Mouse (Mus musculus): ENCODE results near the gene Ints3.

Gene Ints3

DNA sequence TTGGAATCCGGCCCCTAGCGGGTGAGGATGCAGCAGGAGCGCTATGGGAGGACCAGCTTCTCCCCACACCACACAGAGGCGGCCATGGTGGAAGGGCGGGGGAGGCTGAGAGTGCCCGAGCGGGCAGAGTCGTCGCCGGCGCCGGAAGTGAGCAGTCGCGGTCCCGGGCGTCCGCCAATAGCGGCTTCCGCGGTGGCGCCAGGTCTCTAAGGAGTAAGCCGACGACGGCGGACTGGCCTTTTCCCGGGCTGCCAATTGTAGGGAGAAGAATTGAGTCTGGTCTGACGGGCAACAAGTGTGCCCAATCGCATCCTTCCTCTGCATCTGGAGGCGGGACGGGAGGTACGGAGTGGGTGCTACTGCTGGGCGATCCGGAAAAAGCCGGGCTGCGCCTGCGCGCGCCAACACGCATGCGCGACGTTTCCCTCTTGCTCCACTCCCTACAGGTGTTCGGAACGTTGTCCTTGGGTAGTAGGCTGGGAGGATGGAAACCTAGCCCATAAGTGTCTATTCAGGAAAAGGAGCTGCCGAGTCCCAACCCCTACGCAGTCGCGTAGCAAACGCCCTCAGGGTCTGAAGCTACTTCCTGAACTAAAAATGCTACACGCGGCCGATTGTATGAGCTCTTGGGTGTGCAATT lies at the start of gene Ints3:
TSS of gene Ints3 (minus strand) at position 242 of the 640 bp plus-strand sequence.
- in situ Hi-C loops (cut with MboI, MseI) = no loop called here

DNA sequence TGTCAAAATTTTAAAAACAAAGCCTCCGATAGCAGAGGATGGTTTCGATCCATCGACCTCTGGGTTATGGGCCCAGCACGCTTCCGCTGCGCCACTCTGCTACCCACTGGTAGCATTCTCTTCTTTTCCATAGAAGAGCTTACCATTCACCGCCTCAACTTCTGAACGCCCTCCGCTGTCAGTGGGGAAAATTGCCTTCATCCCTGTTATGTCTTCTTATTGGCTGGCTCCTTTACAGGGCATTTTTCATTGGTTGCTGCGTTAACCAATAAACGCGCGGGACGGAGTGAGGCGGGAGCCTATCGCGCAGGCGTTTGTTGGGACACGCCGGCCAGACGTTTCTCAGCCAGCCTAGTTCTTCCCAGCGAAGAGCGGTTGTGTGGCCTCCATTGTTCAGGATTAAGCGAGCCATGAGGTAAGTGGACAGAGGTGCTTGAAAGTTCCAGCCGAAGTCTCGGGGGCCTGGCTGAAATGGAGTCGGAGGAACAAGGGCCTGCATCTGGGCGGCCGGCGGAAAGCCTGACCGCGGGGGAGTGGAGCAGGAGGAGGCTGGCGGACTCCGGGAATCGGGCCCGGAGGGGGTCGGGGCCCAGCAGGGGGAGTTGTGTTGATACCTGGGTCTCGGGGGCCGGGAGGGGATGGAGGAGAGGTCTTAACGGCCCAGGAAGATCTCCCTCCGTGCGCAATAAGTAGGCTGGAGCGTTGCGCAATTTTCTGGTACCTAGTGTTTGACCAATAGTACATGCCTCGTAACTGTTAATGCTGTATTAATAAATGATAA lies 42.6 kb upstream of the Ints3 start, which contains the start of gene Ilf2:
TSS of gene Ilf2 (plus strand) at position 296 of the 781 bp plus-strand sequence.
- in situ Hi-C loops (cut with MboI, MseI) = no loop called here

DNA sequence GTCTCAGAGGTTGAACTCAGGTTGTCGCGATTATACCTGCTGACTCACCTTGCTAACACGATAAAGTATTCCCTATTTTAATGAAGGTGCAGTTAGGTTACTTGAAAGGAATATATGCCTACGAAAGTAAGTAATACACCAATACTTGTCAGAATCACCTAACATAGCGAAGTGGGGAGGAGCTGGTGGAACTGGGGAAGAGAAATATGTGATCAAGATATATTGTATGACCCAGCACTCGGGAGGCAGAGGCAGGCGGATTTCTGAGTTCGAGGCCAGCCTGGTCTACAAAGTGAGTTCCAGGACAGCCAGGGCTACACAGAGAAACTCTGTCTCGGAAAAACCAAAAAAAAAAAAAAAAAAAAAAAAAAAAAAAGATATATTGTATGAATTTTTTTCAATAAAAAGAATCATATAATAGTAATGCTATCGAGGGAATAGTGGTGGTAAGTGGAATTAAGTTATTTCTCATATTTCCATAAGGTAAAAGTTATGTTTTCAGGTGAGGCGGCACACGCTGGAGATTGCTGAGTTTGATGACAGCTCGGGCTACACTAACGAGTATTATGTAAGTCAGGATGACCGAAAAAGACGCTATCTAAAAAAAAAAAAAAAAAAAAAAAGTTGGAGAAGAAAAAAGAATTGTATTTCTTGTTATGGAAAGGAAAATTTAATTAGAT lies 41.9 kb upstream of the Ints3 start:
- in situ Hi-C loops (cut with MboI, MseI) = no loop called here

DNA sequence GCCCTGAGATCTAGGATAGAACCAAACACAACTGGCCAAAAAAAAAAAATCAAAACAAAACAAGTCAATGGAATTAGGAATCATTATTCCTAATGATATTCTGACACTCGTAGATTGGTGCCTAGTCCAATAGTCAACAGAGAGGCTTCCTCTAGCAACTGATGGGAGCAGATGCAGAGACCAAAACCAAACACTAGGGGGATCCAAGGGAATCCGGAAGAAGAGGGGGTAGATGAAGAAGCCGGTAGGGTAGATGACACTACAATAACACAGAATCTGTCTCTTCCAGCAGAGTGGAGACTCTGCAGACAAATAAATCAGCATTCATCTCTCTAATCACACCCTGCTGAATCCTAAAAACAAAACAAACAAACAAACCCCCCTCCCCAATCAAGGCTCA lies 38.8 kb upstream of the Ints3 start:
- in situ Hi-C loops (cut with MboI, MseI) = no loop called here

DNA sequence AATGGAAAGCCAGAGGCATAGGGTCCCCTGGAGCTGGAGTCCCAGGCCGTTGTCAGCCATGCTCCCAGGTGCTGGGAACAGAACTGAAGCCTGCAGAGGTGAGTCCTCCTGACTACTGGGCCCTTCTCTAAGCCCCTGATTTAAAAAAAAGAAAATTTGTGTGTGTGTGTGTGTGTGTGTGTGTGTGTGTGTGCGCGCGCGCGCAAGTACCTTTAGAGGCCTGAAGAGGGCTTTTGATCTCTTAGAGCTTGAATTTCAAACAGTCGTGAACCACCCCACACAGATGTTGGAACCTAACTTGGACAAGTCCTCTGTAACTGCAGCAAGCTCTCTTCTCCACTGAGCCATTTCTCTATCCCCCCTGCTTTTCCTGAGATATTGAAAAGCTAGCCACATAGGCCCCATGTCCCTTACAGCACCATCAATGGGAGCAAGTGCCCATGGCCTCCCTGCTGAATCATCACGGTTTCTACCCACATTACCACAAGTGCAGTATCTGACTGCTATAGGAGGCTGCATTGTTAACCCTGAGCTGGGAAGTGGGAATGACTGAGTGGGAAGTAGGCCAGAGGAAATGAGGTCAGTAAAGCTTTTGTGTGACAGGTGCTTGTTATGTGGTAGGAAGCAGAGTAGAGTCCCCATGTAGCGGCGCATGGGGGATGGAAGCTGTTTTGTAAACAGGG lies 34.3 kb upstream of the Ints3 start:
- in situ Hi-C loops (cut with MboI, MseI) = no loop called here

DNA sequence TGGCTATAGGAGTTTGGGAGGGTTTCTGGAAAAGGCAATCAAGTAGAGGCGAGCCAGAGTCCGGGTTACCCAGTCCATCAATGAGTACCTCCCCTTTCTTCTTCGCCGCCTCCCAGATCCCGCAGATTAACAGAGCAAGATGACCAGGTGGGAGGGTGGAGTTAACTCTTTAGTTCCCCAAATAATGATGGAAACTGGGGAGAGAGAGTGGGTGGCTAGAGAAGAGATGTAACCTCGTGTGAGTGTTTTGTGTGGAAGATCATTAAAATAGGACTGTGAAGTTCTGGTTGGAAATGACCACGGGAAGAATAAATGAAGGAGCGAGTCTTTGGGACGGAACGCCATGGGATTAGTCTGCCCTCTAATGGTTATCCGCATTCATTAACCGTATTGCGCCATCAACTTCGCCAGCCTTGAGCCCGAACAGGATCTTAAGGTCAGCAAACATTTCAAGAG lies 32.9 kb upstream of the Ints3 start:
- in situ Hi-C loops (cut with MboI, MseI) = no loop called here

DNA sequence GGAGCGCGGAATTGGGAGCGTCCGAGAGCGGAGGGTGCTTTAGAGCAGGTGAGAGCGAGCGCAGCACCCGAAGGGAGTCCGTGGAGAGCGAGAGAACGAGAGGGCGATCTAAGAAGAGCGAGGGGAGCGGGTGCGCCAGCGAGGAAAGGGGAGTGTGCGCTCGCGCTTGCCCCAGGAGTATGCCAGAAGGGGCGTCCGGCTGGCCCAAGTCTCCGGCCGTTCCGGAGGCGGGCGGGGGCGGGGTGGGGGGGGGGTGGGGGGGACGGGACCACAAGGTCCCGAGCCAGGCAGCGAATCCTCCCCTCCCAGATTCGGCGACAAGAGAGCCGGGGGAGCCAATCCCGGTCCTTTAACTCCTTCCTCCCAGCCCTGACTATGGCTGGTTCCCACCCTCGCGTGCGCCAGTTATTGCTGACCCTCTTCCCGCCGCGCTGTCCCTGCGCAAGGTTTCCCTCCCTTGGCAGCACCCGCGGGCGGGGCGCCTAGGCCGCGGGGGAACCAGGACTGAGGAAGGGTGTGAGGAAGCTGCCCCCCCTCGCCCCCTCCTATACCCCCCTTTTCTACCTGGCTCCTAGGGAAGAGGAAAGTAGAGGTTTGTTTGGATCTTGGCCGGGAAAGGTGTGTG lies 32.4 kb upstream of the Ints3 start, which contains the start of gene Npr1:
TSS of gene Npr1 (minus strand) at position 181 of the 625 bp plus-strand sequence.
- in situ Hi-C loops (cut with MboI, MseI) = no loop called here

DNA sequence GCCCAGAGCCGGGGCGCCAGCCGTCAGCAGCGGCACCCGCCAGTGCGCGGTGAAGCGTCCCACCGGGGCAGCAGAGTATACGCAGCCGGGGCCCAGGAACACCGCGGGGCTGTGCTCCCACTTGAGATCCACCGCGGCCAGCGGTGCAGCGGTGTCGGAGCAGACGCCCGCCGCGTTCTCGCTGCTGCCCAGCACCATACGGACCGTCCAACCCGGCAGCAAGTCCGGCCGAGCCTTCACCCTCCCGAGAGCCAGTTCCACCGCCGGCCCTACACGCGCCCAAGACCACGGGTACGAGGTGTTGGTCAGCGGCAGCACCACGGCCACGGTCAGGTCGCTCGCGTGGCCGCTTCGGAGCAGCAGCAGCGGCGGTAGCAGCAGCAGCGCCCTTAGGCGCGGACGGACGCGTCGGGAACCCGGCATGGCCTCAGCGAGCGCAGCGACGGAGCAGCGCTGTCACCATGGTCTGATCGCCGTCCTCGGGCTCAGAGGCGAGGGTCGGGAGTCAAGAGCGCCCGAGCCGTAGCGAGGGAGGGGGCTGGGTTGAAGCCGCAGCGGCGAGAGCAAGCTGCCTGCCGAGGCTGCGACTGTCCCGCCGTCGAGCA lies 31.8 kb upstream of the Ints3 start:
- in situ Hi-C loops (cut with MboI, MseI) = no loop called here

DNA sequence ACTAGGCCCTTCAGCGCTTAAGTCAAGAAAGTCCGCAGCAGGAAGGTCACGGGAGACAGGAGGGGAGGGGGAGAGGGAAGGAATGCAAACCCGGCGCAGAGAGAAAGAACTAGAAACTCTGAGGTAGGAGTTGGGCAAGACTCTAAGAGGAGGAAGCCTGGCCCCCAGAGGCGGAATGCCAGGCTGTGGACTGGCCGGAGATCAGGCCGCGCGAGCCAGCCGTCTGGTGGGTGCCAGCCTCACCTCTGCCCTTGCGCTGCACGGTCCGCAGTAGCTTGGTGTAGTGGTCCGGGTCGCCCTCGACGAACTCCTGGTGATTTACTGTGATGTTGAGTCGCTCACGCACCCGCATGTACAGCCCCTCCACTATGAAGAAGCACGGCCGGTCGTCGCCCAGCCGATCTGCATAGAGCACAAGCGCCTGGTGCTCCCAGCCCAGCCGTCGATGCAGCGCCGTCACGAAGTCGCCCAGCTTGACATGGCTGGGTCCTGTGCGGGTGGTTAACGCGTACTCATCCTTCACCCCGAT lies 31.2 kb upstream of the Ints3 start:
- in situ Hi-C loops (cut with MboI, MseI) = no loop called here

DNA sequence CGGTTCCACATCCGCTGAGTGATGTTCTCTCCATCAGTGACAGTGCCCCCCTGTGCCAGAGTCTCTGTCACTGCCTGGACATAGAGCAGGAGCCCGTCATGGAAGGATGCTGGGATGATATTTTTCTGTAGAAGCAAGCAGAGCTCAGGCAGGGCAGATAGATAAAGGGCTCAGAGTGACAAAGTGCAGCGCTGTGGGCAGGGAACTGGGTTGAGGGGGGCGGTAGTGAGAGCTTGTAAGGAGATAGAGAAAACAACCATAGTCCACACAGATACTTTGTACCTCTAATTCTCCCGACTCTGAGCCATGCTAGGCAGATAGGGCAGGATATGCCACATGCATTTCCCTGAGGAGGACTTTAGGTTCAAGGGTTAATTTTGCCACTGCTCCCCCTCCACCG lies 29.2 kb upstream of the Ints3 start:
- in situ Hi-C loops (cut with MboI, MseI) = no loop called here

DNA sequence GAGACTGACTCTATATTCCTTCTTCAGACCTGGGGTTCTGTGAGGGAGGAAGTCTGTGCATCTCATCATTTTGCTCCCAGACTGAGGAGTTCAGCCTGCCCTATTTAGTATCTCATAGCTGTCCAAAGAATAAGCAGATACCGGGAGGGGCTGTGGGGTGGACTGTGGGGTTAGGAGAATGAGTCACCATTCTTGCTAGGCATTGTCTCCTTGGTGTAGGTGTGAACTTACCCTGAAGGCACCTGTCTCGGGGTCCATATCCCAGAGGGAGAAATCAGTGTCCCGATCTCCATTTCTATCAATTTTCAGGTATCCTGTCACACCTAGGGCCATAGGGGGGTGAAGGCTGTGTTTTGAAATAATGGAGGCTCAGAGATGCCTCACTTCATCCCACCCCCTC lies 28.5 kb upstream of the Ints3 start:
- in situ Hi-C loops (cut with MboI, MseI) = no loop called here

DNA sequence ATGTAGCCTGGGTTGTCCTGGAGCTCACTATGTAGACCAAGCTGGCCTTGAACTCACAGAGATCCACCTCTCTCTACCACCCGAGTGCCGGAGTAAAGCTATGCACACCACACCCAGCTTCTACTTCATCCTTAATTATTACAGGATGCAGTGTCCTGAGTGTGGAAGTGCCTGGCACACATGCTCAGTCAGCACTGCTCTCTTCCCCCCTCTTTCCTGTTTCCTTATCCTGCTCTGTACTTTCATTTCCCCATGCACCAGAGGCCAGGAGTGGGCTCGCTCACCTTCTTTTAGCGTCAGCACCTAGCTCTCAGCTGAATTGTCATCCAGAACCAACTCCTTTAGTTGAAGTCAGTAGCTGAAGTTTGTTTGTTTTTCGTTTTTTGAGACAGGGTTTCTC lies 26.9 kb upstream of the Ints3 start:
- in situ Hi-C loops (cut with MboI, MseI) = no loop called here

DNA sequence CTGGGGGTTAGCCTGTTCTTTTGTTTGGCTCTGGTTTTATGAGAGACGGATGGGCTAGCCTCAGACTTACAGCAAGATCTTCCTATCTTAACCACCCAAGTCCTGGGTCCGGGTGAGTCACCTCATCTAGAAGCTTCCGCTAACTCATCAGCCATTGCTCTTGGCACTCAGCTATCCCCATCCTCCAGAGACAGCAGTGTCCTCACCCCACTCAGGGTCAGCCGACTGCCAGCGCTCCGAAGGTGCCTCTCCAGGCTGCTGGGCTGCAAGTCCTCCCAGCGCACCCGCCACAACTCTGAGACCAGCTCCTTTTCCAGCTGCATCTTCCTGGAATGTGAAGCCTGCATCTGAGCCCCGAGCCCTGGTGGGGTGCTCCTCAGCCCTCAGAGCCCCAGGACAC lies 26.3 kb upstream of the Ints3 start:
- in situ Hi-C loops (cut with MboI, MseI) = loop anchor here (5.0 kb wide), 1 partner anchor 42 kb away; no protein-coding TSS in a partner anchor

DNA sequence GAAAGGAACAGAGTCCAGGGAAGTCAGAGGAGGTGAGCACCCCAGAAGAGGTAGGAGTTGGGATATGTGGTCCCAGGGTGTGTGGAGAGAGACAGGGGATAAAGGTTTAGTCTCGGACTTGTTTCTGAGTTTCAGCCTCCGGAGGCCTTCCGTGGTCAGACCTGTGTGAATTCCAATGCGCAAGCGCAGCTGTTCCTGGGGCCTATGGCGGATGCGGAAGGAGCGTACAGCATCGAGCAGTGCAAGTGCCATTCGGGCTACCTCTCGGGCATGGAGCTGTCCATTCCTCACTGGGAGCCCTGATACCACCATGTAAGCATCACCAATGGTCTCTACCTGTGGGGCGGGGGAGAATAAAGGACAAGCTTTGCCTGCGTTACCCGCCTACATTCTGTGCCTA lies 21.5 kb upstream of the Ints3 start:
- in situ Hi-C loops (cut with MboI, MseI) = loop anchor here (5.0 kb wide), 1 partner anchor 38 kb away; no protein-coding TSS in a partner anchor

DNA sequence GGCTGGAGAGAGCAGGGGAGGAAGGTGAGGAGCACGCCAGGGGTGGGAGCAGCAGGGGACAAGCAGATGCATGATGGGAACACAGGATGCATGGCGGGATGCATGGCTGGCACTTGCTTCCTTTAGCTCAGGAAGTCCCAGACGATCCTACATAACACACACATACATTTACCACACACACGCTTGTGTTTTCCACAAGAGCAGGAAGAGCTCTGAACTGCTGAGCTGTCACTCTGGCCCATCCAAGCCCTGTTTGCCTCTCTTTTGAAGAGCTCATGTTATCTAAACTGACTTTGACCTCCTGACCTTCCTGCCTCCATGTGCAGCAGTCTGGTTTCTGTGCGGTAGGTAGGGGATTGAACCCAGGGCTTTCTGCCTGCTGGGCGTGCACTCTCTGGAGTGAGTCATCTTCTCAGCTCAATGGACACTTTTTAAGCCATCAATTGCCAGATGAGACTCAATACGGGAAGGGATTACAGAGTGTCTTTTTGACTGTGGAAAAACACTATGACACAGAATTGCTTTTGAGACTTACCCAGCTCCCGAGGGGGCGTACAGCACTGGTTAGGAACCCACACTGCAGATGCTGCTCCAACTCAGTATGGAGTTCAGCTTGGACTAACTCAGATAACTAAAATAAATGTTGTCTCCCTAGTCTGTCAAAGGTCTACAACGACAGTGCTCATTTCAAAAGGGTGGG lies 18.1 kb upstream of the Ints3 start:
- in situ Hi-C loops (cut with MboI, MseI) = no loop called here

DNA sequence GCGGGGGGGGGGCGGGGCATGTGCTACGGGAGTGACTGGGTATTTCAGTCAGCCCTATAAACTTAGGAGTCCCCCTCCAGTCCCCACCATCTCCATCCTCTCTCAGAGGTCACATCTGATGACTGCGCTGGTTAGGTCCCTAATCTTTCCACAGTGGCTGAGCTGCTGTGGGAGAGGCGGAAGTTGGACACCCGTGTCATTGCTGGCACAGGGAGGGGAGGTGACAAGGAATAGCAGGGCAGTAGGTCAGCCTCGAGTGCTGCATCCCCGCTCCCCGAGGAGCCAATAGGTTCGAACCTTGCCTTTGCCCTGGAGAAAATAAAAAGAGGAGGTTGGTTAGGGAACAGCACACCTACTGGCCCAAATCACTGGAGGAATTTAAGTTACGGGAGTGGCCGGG lies 17.5 kb upstream of the Ints3 start:
- in situ Hi-C loops (cut with MboI, MseI) = no loop called here

DNA sequence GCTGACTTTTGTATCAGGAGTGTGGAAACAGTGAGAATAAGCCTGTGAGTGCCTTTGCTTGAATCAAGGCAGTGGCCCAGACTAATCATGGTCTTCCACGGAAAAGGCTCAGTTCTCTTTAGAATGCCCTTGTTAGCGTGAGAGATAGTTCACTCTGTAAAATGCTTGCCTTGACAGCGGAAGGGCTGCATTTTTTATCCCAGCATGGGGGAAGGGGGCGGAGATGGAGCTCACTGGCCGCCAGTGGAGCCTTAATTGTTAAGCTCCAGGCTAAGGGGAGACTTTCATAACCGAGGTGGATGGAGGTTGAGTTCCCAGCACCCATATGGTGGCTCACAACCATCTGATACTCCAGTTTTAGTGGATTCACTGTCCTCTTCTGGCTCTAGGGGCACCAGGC lies 15.2 kb upstream of the Ints3 start:
- in situ Hi-C loops (cut with MboI, MseI) = no loop called here

DNA sequence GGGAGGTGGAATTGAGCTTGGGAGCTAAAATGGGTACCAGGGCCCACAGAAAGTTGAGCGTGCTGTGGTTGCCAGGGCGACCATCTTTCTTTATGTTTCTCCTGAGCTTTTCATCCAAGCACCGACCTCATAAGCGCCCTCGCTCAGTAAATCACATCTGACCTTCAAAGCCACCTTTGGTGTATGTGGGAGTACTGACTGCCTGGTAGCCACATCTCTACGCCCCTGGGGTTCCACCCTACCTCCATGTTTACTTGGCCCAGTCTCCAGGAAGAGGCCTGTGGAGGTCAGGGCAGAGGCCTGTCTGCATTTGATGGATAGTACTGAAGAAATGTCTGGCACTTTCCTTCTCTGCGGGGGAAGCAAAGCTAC lies 13.7 kb upstream of the Ints3 start:
- in situ Hi-C loops (cut with MboI, MseI) = no loop called here

DNA sequence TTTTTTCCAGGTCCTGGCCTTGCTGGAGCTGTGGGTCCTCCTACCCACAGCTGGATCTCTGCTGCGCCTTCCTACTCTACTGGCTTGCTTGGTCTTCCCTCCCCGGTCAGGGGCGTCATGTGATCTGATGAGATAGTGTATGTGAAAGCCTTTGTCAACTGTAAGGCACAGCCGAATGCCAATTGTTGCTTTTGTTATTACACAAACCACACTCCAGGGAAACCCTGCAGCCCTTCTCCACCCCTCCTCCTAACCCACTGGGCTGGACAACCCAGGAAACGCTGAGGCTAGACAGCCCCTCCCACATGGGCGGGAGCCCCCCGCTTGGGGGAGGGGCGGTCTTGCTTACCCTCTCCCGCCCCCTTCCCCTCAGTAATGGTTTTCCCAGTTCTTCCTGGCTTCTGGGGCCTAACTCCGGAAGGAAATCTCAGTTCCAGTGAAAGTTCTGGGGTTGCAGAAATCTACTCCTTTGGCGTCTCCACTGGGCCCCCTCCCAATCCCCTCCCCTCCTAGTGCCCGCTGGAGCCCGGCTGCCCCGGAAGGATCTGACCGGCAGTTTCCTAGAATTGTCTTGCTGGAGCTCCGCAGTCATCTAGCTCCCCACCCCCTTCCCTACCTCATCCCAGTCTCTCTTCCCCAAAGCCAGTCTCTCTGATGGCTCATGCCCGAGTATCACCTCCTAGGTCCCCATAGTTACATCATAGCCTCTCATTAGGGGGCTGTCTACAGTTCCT lies 13.1 kb upstream of the Ints3 start:
- in situ Hi-C loops (cut with MboI, MseI) = no loop called here
